14 mouse cellular contexts compared by ENCODE assay signal in the genomic region with DNA sequence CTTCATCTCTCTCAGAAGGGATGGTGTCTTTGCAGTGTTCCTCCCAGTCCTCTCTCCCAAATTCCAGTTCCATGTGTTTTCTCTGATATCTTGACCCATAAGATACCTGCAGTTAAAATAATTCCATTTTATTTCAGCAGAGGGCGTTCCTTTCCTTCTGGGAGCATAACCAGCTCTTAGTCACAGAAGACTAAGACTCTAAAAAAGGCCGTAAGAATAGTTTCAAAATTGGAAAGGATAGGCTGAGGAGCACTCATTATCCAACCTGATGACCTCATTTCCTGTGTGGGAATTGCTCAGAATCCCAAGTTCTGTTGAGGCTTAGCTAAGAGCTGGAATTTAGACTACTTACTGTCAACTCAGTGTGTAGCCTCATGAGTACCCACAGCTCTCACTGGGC. TPM values are rescaled to one million over a fixed set of nuclear protein-coding genes. Genes with fewer than 3 reads are reported as not detected.
A peak's percentile ranks its signal among the peaks of the same experiment; 100 is the strongest.
DNase-seq lines count a peak whose midpoint lies in the region; ATAC-seq and TF ChIP-seq lines count a peak whose summit lies in the region.
"Had no signal": no experiment of that assay in that cellular context is flagged by ENCODE, and none has a peak within 500 bp of the region (broad histone marks: within the 10 kb centered on the region; RNA-seq: fewer than 3 reads in every experiment).

No protein-coding gene starts in this region.

- H3K27me3 ChIP-seq in heart, embryonic 11.5 days (ENCODE audit: control insufficient read depth, insufficient read depth, low read length), result no peaks in the 10 kb centered on the region
- no peaks in the 10 kb centered on the region for H3K27me3 ChIP-seq in myocyte (ENCODE audit: control insufficient read depth, insufficient read depth, insufficient read length)
- H3K27me3 ChIP-seq in forebrain, embryonic 13.5 days, result no peaks in the 10 kb centered on the region
- no peaks in the 10 kb centered on the region for H3K27me3 ChIP-seq in midbrain, embryonic 10.5 days (ENCODE audit: low read depth, poor library complexity, severe bottlenecking)
- H3K27me3 ChIP-seq: heart, embryonic 13.5 days; limb, embryonic 12.5 days; neural tube, embryonic 13.5 days had no signal

- no peaks in the 10 kb centered on the region for H3K9me3 ChIP-seq in heart, embryonic 11.5 days (replicated peaks; ENCODE audit: control insufficient read depth, low read length)
- H3K9me3 ChIP-seq in forebrain, embryonic 13.5 days (replicated peaks), result no peaks in the 10 kb centered on the region
- no peaks in the 10 kb centered on the region for H3K9me3 ChIP-seq in midbrain, embryonic 10.5 days (replicated peaks)
- H3K9me3 ChIP-seq: heart, embryonic 13.5 days; limb, embryonic 12.5 days; neural tube, embryonic 13.5 days had no signal

- H3K4me2 ChIP-seq in heart, embryonic 11.5 days, result no peak overlapping the region
- H3K4me2 ChIP-seq in myocyte (ENCODE audit: low read depth), result peak overlapping the region; percentile 48
- H3K4me2 ChIP-seq in forebrain, embryonic 13.5 days, result no peak overlapping the region
- H3K4me2 ChIP-seq: heart, embryonic 13.5 days; limb, embryonic 12.5 days; neural tube, embryonic 13.5 days had no signal

- peak; percentile 56 to 60 for DNase-seq in heart, adult 9 months (ENCODE audit: low spot score in 2 of 2)
- peak; percentile 57 for DNase-seq in lung, postnatal 25 days (ENCODE audit: low spot score)
- DNase-seq in lung, postnatal 14 days, result no peak
- peak; percentile 50 for DNase-seq in R1 (ENCODE audit: low read depth, low spot score)
- no peak for DNase-seq in midbrain, embryonic 10.5 days (ENCODE audit: low spot score)
- DNase-seq: adrenal gland, postnatal 25 days; cerebellum, adult 9-11 months; thymus, adult 18-20 months had no signal

- 28% methylated on average over 2 of the region's 2 CpGs for WGBS in heart, embryonic 11.5 days (ENCODE audit: insufficient replicate concordance)
- 49% methylated on average over 2 of the region's 2 CpGs for WGBS in forebrain, embryonic 13.5 days
- WGBS in midbrain, embryonic 10.5 days, result 42% methylated on average over 2 of the region's 2 CpGs

- no peak overlapping the region for H3ac ChIP-seq in myocyte (ENCODE audit: control insufficient read depth, insufficient read length)

- H3K27ac ChIP-seq in heart, embryonic 11.5 days (ENCODE audit: low read depth, low read length), result no peak overlapping the region
- H3K27ac ChIP-seq in forebrain, embryonic 13.5 days, result no peak overlapping the region
- no peak overlapping the region for H3K27ac ChIP-seq in midbrain, embryonic 10.5 days (replicated peaks)
- H3K27ac ChIP-seq: heart, embryonic 13.5 days; limb, embryonic 12.5 days; neural tube, embryonic 13.5 days had no signal

- H3K36me3 ChIP-seq in heart, embryonic 11.5 days (ENCODE audit: control insufficient read depth, insufficient read depth, low read length), result no peaks in the 10 kb centered on the region
- no peaks in the 10 kb centered on the region for H3K36me3 ChIP-seq in myocyte (ENCODE audit: control insufficient read depth, insufficient read depth)
- no peaks in the 10 kb centered on the region for H3K36me3 ChIP-seq in forebrain, embryonic 13.5 days (ENCODE audit: poor library complexity, severe bottlenecking)
- no peaks in the 10 kb centered on the region for H3K36me3 ChIP-seq in midbrain, embryonic 10.5 days
- H3K36me3 ChIP-seq: heart, embryonic 13.5 days; limb, embryonic 12.5 days; neural tube, embryonic 13.5 days had no signal

- H3K9ac ChIP-seq in heart, embryonic 11.5 days (ENCODE audit: low read depth, low read length), result no peak overlapping the region
- H3K9ac ChIP-seq in forebrain, embryonic 13.5 days, result no peak overlapping the region
- H3K9ac ChIP-seq: heart, embryonic 13.5 days; limb, embryonic 12.5 days; neural tube, embryonic 13.5 days had no signal

- no peak for TF ChIP-seq POLR2A in myocyte (IDR thresholded peaks at IDR 0.05; ENCODE audit: insufficient read length, low read depth)

- H3K4me3 ChIP-seq in heart, embryonic 11.5 days (ENCODE audit: low read depth, low read length), result no peak overlapping the region
- H3K4me3 ChIP-seq in myocyte, result no peak overlapping the region
- H3K4me3 ChIP-seq in forebrain, embryonic 13.5 days, result no peak overlapping the region
- H3K4me3 ChIP-seq in midbrain, embryonic 10.5 days, result no peak overlapping the region
- H3K4me3 ChIP-seq: heart, embryonic 13.5 days; limb, embryonic 12.5 days; neural tube, embryonic 13.5 days had no signal

- H3K4me1 ChIP-seq in heart, embryonic 11.5 days (ENCODE audit: control insufficient read depth, insufficient read depth, low read length), result no peaks in the 10 kb centered on the region; the same call in 1 of the 2 replicates
- H3K4me1 ChIP-seq in forebrain, embryonic 13.5 days, result no peaks in the 10 kb centered on the region
- H3K4me1 ChIP-seq in midbrain, embryonic 10.5 days, result peaks cover 13% of the 10 kb centered on the region
- H3K4me1 ChIP-seq: neural tube, embryonic 13.5 days had no signal

- H3K79me2 ChIP-seq in myocyte (ENCODE audit: control insufficient read depth, insufficient read depth), result no peaks in the 10 kb centered on the region

- no peak for ATAC-seq in heart, embryonic 11.5 days (replicated peaks; ENCODE audit: insufficient number of reproducible peaks, low FRiP score, low TSS enrichment)
- ATAC-seq in forebrain, embryonic 13.5 days, result no peak

TF ChIP-seq in myocyte, 11 proteins besides CTCF, POLR2A, EP300 and RAD21:
- TF ChIP-seq MYOG (IDR thresholded peaks at IDR 0.05; ENCODE audit: control insufficient read depth in 1 of 3, insufficient read depth in 1 of 3, insufficient read length in 2 of 3, low read depth in 2 of 3) (no peak), MAX (IDR thresholded peaks at IDR 0.05; ENCODE audit: low read depth) (no peak), E2F4 (IDR thresholded peaks at IDR 0.05; ENCODE audit: insufficient read depth) (no peak), POLR2AphosphoS2 (IDR thresholded peaks at IDR 0.05; ENCODE audit: insufficient read length, low read depth) (no peak), TCF3 (IDR thresholded peaks at IDR 0.05; ENCODE audit: insufficient read length, low read depth) (no peak), SRF (IDR thresholded peaks at IDR 0.05; ENCODE audit: control insufficient read depth, insufficient read length, low read depth) (no peak), USF1 (IDR thresholded peaks at IDR 0.05; ENCODE audit: low read depth) (no peak)
TF ChIP-seq in myocyte: peak in this region for 0.

RNA-seq across cellular contexts. Expression of a gene that starts 14.3 kb away (rescaled TPM):
- 0.11 and 0.25 TPM in 2 replicates for polyA plus RNA-seq in heart, embryonic 11.5 days (2014; fragmentation: Nextera tagmentation; extraction: Ambion mirVana)
- 0.01 TPM for polyA plus RNA-seq in myocyte (2012; fragmentation: generic; extraction: Trizol)
- 0.49 and 0.53 TPM in 2 replicates for polyA plus RNA-seq in forebrain, embryonic 13.5 days (2015; fragmentation: Nextera tagmentation; extraction: Ambion mirVana)
- polyA plus RNA-seq in midbrain, embryonic 10.5 days (2016; fragmentation: Nextera tagmentation; extraction: Ambion mirVana), result 0.37 and 0.44 TPM in 2 replicates

Comparison
In these comparisons a context has a peak if more than half of its experiments do, and no peak if none do; other contexts are left out.
1. DNase-seq: peak in heart, adult 9 months (2 of 2), lung, postnatal 25 days (single experiment) and R1 (single experiment); none in lung, postnatal 14 days (single experiment) and midbrain, embryonic 10.5 days (single experiment).